Mouse (Mus musculus) liver, embryonic 14 days (tissue): ENCODE results near the gene Olfr1475. TPM values are rescaled to one million over a fixed set of nuclear protein-coding genes. Genes with fewer than 3 reads are reported as not detected.

ENCODE experiments used
- polyA plus RNA-seq: library from polyadenylated mRNA; depleted of rRNA; stranded (reverse); fragments of >200 nt; gene quantifications from 2 replicates; pipeline ENCODE4 v1.2.3, GENCODE M21; 2012; rRNA removed

Gene Olfr1475
- not detected in 2 replicates for polyA plus RNA-seq

DNA sequence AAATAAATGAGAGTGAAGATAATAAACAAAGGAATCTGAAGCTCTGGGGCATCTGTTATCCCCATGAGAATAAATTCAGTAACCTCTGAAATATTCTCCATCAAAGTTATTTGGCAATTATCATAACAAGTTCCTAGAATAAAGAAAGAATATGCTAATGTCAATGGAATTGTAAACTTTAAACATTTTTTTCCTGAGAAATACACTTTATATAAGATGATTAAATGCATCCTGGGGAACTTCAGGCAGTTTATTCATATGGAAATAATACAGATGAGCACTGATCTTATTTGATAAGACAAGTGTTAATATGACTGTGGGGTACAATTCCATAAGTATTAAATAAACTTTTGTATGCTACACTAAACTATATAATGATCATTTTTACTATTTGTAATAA is at the start of gene Olfr1475:
Gene Olfr1475, minus strand, starts transcription at position 101 of the 400 bp plus-strand sequence.

DNA sequence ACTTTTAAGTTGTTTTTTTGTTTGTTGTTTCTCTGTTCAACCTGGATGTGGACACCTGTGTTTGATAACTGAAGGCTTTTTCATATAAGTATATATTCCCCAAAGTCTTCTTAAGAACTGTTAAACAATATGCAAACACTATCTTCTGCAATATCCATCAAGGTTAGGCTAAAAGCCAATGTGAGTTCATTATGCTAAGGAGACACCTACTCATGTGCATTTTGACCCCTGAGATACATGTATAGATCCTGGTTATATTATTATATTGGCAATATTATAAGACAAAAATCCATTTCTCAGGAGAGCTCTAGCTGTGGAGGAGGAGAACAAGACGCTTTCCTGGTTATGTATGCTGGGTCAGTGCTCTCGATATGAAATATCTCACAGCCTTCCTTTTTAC is 47.6 kb upstream of the Olfr1475 start, which contains the start of gene Olfr1480:
Gene Olfr1480, plus strand, starts transcription at position 301 of the 400 bp plus-strand sequence.

DNA sequence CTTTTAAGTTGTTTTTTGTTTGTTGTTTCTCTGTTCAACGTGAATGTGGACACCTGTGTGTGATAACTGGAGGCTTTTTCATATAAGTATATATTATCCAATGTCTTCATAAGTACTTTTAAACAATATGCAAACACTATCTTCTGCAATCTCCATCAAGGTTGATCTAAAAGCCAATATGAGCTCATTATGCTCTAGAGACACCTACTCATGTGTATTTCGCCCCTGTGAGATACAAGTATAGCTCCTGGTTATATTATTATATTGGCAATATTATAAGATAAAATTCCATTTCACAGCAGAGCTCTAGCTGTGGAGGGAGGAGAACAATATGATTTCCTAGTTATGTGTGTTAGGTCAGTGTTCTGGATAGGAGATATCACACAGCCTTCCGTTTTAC is 20.2 kb upstream of the Olfr1475 start, which contains the start of gene Olfr1477:
Gene Olfr1477, plus strand, starts transcription at position 301 of the 400 bp plus-strand sequence.

DNA sequence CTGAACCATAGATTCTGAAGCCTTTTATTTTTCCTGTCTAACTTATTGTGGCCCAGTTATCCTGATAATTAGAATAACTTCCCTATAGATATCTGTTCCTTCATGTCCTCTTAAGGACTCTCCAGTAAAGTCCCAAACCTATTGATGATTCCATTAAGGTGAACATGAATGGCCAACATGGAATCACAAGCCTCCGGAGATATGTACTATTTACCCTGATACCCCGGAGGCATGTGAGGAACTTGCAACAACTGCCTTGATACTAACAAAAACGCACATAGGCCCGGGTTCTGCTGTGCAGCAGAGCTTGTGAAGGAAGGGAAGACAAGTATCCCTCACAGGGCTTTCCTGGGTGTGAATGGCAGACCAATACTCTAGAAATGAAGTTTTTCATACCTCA is 10.7 kb downstream of the Olfr1475 start, which contains the start of gene Olfr1474:
Gene Olfr1474, plus strand, starts transcription at position 301 of the 400 bp plus-strand sequence.

DNA sequence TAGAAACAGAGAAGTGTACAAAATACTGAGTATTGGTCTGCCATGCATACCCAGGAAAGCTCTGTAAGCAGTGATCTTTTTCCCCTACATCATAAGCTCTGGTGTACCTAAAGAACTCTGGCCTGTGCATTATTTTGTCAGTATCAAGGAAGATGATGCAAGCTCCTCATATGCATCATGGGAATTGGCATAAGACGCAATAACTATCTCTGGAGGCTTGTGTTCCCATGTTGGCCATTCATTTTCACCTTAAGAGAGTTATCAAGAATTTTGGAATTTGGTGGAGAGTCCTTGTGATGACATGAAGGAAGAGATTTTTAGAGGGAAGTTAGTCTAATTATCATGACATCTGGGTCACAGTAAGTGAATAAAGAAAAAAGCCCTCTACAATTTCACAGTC is 24.0 kb downstream of the Olfr1475 start, which contains the start of gene Olfr1472:
Gene Olfr1472, minus strand, starts transcription at position 101 of the 400 bp plus-strand sequence.

DNA sequence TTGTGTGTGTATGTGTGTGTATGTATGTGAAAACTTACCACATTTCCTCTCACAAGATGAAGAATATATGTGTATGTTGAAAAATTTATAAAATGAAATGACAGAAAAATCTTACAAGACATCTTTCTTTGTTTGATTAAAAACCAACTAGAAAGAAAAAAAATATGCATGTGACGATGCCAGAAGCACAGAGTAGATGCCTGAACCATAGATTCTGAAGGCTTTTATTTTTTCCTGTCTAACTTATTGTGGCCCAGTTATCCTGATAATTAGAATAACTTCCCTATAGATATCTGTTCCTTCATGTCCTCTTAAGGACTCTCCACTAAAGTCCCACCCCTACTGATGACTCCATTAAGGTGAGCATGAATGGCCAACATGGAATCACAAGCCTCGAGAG is 36.9 kb downstream of the Olfr1475 start, which contains the start of gene Olfr1471:
Gene Olfr1471, plus strand, starts transcription at position 301 of the 400 bp plus-strand sequence.

Other genes starting within 250 kb of the Olfr1475 start
- not detected in 2 replicates for gene Olfr1463, start 248.9 kb downstream of the Olfr1475 start, polyA plus RNA-seq
- gene Olfr1465, start 164.7 kb downstream of the Olfr1475 start, polyA plus RNA-seq, result not detected in 2 replicates
- not detected in 2 replicates for gene Olfr1466, start 141.3 kb downstream of the Olfr1475 start, polyA plus RNA-seq
- not detected in 2 replicates for gene Olfr1467, start 118.0 kb downstream of the Olfr1475 start, polyA plus RNA-seq
- gene Olfr1469, start 72.3 kb downstream of the Olfr1475 start, polyA plus RNA-seq, result not detected in 2 replicates
- gene Olfr1471, start 36.8 kb downstream of the Olfr1475 start, polyA plus RNA-seq, result not detected in 2 replicates
- gene Olfr1472, start 24.1 kb downstream of the Olfr1475 start, polyA plus RNA-seq, result not detected in 2 replicates
- gene Olfr1474, start 10.6 kb downstream of the Olfr1475 start, polyA plus RNA-seq, result not detected in 2 replicates
- not detected in 2 replicates for gene Olfr1477, start 20.4 kb upstream of the Olfr1475 start, polyA plus RNA-seq
- gene Olfr1480, start 47.7 kb upstream of the Olfr1475 start, polyA plus RNA-seq, result not detected in 2 replicates
- not detected in 2 replicates for gene Olfr1484, start 103.3 kb upstream of the Olfr1475 start, polyA plus RNA-seq
- gene Olfr1487, start 137.2 kb upstream of the Olfr1475 start, polyA plus RNA-seq, result not detected in 2 replicates
- not detected in 2 replicates for gene Olfr1489, start 151.4 kb upstream of the Olfr1475 start, polyA plus RNA-seq
- gene Olfr1490, start 170.9 kb upstream of the Olfr1475 start, polyA plus RNA-seq, result not detected in 2 replicates
- not detected in 2 replicates for gene Olfr1491, start 217.1 kb upstream of the Olfr1475 start, polyA plus RNA-seq
- gene Olfr1493-ps1, start 243.1 kb upstream of the Olfr1475 start, polyA plus RNA-seq, result not detected in 2 replicates